Mouse (Mus musculus) urinary bladder, postnatal 4 days (tissue): Measurements from ENCODE around the gene Tha1.
"Not testable (repeated sequence)": the region's sequence is repeated elsewhere in the genome, so short reads cannot be mapped to it uniquely, and the experiment has no call there.

Experiments
- DNase-seq, 2 experiments: peaks; one replicate each; pipeline ENCODE4 v3.0.0; 2021 to 2022; ENCODE audit warnings: low spot score in 2 of 2

Tha1 gene

DNA sequence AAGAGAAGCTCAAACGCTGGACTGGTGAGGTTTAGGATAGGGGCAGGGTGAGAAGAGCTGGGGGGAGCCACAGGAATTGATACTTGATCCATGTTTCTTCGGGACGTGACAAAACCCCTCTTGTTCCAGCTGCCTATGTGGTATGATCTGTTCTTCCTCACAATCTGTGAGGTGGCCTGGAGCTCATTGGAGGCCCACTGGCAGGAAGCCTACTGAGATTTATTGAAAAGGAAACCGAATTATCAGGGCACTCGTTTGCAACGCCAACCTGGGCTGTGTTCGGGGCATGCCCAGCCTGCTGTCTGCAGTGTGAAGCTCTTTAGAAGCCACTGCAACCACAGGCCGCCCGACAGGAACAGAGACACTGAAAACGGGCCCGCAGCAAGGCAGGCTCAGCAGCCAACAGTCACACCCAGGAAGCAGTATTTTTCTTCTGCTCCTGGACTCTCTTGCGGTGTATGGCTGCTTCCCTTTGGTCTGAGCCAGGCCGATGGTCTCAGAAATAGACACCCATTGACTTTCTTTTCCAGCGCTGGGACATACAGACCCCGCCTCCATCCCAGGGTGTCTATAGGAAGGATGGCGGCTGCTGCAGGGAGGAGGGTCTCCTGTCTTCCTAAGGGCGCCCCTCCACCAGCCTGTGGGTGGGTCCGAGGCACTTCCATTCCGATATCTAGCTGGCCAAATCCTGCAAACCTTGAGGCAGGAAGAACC, 24.9 kb downstream of the Tha1 start:
- DNase-seq, result peak in 1 of 2 experiments; percentile 47

DNA sequence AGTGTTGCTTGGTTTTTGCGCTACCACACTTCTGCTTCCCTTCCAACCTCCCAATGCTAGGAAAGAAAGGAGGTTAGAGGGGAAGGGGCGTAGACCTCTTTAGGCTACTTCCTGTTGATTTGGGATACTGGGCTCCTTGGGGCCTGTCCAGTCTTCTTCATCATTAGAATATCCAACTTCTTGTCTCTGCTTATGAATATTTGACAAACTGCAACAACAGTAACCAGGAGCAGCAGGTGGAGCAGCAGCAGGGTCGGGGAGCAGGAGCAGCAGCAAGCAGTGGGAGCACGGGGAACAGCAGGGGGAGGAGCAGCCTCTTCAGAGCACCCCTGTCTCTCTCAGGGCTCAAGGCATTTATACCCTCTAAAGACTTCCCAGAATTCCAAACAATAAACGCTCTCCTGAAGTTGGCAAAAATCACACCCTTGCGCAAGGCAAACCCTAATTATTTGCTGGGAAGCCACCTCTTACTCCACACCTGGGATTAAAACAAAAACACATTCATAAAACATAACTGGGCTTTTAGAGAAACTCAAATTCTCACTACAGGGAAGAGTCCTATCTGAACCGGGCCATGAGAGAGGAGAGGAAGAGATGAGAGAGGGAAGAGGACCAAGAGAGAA, 25.6 kb downstream of the Tha1 start:
- no peak for DNase-seq

DNA sequence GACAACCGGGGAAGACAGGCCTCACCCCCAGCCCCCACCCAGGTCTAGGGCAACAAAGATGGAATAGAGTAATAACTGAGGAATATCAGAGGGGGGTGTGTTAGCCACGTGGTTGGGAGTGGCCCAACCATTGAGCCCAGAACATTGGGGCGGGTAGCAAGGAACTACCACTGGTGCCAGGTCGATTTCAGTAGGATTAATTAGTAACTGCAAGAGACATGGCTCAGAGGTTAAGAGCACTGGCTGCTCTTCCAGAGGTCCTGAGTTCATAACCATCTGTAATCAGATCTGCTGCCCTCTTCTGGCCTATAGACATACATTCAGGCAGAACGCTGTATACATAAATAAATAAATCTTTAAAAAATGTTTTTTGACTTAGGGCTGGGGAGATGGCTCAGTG, 26.6 kb downstream of the Tha1 start:
- DNase-seq, result no peak

DNA sequence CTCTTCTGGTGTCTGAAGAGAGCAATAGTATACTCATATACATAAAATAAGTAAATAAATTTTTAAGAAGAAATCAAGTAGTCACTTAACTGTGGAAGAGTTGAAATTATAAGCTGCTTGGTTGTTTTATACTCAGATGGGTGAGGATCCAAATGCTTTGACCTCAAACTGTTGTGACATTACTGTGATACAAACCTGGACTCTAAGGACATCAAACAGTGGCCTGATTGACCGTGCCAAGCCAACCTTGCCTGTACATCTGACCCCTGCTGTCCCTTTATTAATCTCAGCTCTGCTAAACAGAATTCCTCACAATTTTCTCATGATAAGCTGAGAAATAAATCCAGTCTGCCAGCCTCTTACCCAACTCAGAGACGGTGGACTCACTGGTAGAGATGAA, 27.6 kb downstream of the Tha1 start:
- no peak for DNase-seq

DNA sequence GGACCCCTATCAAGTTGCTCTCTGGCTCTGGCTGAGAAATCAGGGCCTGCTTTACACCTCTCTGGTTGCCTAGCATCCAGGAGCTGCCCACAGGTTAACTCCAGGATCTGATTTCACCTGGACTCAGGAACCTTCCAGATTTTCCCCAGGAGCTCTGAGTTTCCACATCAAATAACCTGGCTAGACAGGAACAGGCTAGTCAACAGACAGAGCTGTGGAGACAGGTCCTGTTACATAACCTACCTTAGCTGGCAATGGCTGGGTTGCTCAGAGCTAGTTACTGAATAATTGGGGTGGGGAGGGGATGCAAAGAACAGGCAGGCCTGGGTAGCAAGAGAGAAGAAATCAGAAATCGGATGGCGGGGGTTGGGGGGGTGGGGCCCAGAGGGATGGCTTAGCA, 28.3 kb downstream of the Tha1 start:
- DNase-seq, result no peak

DNA sequence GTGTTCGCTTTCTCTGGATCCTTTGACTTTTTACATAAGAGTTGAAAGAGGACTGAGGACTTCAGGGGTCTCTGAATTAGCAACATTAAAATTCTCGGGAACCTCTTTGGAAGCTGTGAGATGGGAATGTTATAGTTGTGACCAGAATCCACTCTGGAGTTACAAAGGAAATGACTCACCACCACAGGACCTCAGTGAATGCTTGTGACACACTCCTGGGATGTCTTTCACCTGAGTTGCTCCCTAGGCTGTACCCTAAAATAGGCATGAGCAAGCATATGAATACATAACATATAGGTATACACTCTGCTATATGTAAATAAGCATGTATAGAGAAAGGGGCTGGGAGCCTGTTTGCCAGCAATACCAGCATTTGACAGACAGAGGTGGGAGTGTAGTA, 29.8 kb downstream of the Tha1 start:
- no peak for DNase-seq

DNA sequence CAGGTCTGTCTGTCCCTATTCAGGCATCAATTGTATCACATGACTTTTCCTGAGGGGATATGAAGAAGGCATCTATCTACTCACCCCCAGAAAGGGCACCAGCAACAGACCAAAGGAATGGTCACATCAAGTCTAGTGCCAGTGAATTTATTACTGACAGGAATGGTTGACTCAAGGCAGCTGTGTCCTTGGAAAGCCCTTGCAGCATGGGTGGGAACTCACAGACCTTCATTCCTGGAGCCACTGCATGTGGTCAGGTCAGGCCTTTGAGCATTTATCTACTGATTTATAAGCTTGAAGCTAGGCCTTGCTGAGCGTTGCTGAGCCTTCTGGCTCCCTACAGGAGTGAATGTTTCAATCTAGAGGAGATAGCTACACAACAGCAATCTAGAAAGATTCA, 32.4 kb downstream of the Tha1 start:
- no peak for DNase-seq

DNA sequence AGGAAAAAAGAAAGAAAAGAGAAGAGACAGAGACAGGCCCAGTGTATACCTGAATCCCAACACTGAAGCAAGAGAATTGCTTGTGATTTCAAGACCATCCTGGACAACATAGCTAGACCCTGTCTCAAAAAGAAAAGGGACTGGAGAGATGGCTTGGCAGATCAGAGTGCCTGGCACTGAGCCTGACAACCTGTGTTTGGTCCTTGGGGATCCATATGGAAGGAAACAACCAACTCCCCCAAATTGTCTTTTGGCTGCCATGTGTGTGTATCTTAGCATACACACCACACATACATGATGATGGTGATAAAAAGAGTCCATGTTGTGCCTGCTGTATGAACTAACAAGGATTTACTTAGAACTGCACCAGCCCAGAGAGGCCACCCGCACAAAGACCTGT, 34.3 kb downstream of the Tha1 start:
- no peak for DNase-seq

DNA sequence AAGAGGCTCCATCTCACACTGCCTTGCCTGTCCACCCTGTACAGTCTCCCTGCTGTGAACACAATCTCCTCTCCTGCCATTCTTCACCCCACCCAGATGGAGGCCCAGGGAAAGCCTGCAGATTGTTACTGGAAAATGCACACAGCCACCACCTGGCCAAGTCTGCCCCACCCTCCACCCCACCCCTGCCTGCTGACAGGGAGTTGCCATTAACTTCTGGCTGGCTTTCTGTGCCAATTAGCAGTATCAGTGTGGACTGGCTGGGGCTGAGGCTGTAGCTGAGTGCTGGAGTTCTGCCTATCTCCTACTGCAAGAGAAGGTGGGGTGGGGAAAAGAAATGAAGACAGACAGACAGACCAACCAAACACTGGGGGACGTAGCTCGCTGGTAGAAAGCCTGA, 34.7 kb downstream of the Tha1 start:
- DNase-seq, result no peak

DNA sequence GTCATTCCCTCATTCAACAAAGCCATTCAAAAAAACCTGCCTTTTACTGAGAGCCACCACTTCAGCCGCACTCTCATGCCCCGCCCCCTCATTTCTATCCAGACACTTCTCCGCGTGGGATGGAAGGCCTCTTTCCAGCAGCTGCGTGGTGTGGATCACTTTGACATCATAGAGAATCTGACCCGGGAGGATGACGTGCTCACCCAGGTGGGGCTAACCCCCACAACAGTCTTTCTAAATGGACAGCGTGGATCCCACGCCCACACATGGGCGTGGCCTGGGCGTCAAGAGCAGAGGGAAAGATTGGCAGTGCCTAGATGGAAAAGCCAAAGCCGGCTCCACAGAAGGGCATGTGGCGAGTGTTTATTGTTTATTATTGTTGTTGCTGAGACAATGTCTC, 37.0 kb downstream of the Tha1 start:
- DNase-seq, result no peak

DNA sequence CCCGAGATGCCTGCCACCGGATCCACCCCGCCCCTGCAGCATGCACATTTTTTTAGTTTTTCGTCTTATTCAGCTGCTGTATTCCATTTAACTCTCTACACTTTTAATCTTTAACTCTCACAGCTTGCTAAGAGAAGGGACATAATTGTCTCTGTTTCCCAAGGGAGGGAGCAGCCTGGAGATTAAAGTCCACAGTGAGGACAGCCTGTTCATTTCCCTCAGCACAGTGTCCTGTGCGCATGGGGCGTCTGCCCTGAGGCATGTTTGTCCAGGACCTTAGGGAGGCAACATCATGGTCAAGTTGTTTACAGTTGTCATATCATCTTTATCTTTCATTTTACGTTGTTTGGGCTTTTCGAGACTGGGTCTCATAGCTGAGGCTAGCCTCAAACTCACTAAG, 39.2 kb downstream of the Tha1 start:
- DNase-seq, result no peak

DNA sequence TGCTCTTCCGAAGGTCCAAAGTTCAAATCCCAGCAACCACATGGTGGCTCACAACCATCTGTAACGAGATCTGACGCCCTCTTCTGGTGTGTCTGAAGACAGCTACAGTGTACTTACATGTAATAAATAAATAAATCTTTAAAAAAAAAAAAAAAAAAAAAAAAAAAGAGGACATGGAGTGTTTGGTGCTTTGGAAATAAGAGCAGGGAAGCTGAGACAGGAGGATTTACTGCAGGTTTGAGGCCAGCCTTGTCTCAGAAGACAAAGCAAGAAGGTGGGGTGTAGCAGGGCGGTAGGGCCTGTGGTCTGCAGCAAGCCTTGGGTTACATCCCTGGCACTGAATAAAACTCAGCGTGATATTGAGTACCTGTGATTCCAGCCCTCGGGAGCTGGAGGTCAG, 39.8 kb downstream of the Tha1 start:
- DNase-seq, result not testable (repeated sequence)

DNA sequence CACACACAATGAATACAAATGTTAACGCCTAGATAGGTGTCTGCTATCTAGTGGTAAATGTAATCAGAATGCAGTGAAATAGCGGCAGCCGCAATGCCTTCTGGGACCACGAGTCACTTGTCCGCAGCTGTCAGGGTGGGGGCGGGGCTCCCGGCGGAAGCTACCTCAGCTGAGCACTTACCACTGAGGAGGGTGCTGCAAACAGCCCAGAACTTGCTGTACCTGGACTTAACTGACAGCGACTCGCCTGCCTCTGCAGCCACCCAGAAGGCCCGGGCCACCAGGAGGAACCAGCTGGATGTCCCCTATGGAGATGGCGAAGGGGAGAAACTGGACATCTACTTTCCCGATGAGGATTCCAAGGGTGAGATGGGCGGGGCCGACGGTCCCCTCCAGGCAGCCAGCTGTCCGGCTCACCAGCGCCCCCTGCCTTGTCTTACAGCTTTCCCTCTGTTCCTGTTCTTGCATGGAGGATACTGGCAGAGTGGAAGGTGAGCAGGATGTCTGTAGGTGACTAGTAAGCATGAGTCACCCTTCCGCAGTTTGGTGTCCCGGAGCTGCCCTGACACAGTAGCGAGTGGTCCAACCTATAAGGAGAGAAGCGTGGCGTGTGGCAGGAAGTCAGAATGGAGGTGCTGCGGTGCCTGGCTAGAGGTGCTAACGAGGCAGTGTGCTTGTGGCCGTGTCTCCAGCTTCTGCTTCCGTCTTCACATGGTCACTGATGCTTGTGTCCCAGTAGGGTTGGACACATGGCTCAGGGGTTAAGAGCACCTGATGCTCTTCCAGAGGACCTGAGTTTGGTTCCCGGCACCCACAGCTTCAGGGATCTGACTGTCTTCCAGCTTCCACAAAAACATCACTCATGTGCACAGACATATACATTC, 41.0 kb downstream of the Tha1 start:
- peak; percentile 59 to 83 for DNase-seq

DNA sequence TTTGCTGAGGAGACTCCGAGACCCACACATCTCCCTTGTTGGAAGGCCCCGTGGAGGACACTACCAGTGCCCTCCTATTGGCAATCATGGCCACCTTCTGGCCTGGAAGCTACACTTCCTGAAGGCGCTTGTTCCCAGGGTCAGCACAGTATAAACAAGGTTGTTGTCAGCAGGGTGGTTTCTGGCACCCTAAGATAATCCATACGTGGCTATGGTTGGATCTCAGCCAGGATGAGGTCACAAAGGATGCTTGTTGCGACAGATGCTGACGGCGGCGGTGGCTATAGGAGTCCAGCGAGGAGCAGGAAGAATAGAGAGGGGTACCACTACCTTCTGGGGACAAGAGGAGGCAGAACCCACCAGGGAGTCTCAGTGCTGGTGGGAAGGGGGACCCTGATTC, 42.9 kb downstream of the Tha1 start:
- DNase-seq, result no peak

DNA sequence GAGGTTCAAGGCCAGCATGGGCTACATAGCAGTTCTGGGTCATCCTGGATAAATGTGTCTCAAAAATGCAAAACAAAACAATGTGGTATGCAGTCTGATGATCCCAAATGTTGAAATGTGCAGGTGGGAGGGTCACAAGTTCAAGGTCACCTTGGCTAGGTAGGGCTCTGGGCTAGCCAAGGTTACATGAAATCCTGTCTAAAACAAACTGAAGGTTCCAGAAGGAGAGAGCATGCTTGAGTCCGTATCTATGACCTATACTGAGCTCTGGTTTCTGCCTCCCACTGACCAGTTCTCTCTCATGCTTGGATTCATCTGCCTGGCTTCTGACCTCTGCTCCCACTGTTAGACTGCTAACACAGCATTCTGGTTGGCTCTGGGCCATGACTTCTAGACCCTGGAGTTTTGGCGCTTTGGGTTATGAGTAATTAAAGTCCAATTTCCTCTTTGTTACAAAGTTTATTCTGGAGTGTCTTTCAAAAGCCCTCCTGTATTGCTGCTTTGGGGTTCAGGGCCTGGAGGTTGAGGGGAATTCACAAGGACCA, 43.5 kb downstream of the Tha1 start:
- DNase-seq, result no peak

DNA sequence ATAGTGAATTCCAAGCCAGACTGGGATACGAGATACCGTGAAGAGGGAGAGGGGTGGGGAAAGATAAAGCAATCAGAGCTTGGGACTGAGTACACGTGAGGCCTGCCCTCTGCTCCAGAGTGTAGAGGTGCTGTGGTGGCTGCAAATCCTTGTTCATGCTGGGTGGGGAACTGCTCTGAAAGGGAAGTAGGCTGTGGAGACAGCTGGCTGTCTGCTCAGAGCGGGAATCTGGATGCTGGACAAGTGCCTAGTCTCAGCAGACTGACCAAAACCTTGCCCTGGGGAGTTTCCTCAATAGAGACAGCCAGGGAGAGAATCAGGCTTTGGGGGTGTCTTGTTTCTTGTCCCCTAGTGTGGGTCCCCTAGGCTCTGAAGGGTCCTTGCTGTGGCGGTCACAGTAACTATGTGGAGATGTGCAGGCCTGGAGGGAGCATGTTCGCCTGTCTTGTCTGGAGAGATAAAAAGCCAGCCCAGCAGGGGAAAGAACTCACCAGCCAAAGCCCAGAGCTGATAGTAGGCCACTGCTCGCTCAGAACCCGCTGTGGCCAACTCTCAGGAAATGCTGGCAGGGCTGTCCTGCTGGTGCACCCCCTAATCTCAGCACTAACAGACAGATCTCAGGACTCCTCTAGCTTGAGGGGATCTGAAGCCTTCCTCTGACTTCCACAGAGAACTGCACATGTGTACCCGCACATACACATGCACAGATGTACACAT, 44.2 kb downstream of the Tha1 start:
- peak in 1 of 2 experiments; percentile 47 for DNase-seq

DNA sequence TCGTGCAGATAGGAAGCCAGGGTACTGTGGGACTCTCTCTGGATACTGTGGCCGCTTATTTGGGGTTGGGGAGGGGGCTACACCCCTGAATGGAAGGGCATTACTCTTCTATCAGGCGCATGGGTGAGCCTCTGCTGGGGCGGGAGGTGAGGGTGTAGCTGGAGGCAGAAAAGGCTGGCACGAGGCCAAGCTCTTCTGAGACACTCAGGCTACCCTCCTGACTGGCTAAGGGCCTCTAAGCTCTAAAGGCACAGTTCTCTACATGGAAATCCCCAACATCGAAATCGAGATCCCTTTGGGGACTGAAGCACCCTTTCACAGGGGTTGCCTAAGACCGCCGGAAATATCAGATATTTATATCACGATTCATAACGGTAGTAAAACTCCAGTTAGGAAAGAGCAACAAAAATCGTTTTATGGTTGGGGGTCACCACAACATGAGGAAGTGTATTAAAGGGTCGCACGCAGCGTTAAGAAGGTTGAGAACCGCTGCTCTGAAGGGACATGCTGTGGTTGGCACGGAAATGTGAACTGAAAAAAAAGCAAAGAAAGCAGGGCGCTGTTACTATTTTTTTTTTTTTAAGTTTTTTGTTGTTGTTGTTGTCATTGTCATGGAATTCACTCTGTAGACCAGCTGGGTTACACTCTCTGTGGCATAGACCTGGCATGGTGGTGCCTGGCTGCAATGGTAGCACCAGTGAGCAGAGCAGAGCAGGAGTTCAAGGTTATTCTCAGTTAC, 45.0 kb downstream of the Tha1 start:
- no peak for DNase-seq

DNA sequence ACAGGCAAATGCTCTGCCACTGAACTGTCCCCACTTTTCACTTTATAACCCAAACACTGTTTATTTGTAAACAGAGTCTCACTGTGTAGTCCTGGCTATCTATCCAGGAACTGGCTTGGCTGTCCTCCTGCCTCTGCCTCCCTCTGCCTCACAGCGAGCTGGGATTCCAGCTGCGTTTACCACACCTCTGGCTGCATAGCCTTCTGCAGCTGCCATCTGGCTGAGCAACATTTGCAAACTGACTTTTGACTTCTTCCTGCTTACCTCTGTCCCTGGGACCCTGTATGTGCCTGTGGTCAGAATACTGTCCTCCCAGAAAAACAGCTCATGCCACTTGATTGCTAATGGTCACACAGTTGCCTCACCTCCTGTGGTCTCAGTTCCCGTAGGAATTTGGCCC, 45.9 kb downstream of the Tha1 start:
- no peak for DNase-seq

DNA sequence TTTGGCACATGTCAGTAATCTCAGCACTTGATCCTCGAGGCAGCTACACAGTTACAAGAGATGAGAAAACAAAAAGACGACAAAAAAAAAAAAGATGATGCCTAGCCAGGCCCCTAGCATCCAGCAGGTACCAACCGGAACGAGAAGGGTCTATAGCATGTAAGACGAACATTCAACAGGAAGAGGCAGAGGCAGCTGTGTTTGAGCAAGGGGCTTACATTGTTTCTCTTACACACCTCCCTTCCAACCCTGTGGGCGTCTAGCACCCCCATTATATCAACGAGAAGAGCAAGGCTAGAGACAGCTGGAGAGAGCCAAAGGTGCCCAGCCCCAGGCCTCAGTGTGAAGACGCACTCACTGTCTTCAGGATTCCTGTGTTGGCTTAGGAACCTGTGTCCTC, 46.4 kb downstream of the Tha1 start:
- no peak for DNase-seq

DNA sequence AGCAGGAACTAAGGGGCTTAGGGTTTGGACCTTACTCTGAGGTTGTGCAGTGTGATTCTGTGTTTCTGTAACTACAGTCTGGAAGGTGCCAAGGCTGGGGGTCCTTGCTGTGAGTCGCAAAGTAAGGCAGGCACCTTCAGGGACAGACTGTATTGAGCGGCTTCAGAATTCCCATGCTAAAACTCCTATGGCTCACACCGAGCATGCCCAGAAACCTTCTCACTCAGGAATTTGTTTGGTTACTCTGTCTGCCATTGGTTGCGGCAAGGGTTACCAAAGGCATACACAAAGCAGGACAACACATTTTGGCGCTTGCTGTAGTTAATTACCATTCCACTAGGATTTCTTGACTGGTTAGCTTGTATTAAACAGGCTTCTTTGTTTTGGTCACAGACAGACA, 47.1 kb downstream of the Tha1 start:
- DNase-seq, result no peak
